Mouse (Mus musculus) lung, postnatal 0 days (tissue): ENCODE measurements around the gene Sncb.

ENCODE experiments used
- CTCF ChIP-seq: IDR thresholded peaks from 2 replicates; pipeline ENCODE4 v1.5.1; 2016; ENCODE audit warnings: antibody characterized with exemption, mild to moderate bottlenecking
- EP300 ChIP-seq: IDR thresholded peaks from 2 replicates; pipeline ENCODE4 v1.6.1; 2016; ENCODE audit warnings: antibody characterized with exemption, mild to moderate bottlenecking, control low read depth

DNA sequence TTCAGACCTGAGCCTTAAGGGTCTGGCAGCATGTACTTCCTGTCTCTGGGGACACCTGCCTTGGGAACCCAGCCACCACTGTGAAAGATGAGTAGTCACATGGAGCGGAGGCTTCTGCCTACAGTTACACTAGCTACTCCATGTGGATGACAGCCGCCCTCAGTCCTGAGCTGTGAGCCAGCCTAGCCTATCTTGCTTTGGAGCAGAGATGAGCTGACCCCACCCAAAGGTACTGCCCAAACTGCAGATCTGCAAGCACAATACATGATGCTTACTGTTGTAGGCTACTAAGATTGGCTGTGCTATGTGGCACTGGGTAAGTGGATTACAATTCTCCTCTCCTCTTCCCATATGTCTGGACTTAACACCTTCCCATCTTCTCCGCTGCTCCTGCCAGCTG, 14.7 kb upstream of the Sncb start:
- TF ChIP-seq CTCF (no peak), EP300 (no peak)
